Mouse (Mus musculus): Measurements from ENCODE around the gene Rbbp8nl.

DNA sequence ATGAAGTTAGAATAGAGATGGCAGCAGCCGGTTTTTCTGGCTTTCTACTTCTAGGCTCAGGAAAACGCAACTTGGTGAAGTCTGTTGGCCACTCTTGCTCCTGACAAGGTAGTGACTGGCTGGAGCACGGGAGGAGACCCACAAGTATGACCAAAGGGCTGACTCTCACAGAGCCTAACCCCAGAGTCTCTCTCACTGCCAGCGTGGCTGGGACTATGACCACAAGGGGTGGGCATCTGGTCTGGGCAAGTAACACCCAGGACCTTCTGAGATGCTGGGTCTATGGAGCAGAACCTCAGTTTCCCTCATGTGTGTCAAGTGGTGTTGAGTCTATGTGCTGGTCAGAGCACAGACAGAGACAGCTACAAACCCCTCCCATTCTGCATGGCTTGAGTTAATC is 13.3 kb downstream of the Rbbp8nl start:
- TF ChIP-seq CTCF (IDR thresholded peaks at IDR 0.05 in 2 of 3, conservative IDR thresholded peaks at IDR 0.05 in 1 of 3; ENCODE audit: control insufficient read depth in 1 of 3, insufficient read depth in 1 of 3, low read depth in 2 of 3, low read length in 3 of 3, poor library complexity in 1 of 3, severe bottlenecking in 1 of 3) (no peak), HCFC1 (IDR thresholded peaks at IDR 0.05; ENCODE audit: low read depth, low read length) (no peak), NELFE (IDR thresholded peaks at IDR 0.05; ENCODE audit: low read depth, low read length) (no peak), CHD1 (IDR thresholded peaks at IDR 0.05; ENCODE audit: low read depth, low read length) (no peak), E2F4 (IDR thresholded peaks at IDR 0.05; ENCODE audit: borderline replicate concordance, low read depth, low read length) (no peak), TCF12 (IDR thresholded peaks at IDR 0.05; ENCODE audit: low read depth, low read length) (no peak), EP300 (IDR thresholded peaks at IDR 0.05; ENCODE audit: low read depth in 1 of 2, low read length in 2 of 2) (no peak), POLR2A (IDR thresholded peaks at IDR 0.05; ENCODE audit: control insufficient read depth in 1 of 2, insufficient read depth in 1 of 2, low read depth in 1 of 2, low read length in 2 of 2, poor library complexity in 1 of 2) (no peak)
